Mouse (Mus musculus) heart, embryonic 10.5 days (tissue): ENCODE data around the gene Lrrc57. TPM values are rescaled to one million over a fixed set of nuclear protein-coding genes. Genes with fewer than 3 reads are reported as not detected.

Experiments used
- DNase-seq: peaks from one replicate; pipeline ENCODE4 v3.0.0-alpha.2; 2017; ENCODE audit warnings: low spot score
- H3K27ac ChIP-seq: fragments of 300-500 bp; sonication (generic); 2 replicates; pipeline ENCODE4 v1.5.1; 2016; ENCODE audit warnings: mild to moderate bottlenecking
- H3K27me3 ChIP-seq: fragments of 300-500 bp; sonication (generic); 2 replicates; pipeline ENCODE4 v1.6.1; 2016; ENCODE audit warnings: mild to moderate bottlenecking; ENCODE audit not compliant: poor library complexity, insufficient read depth, severe bottlenecking
- H3K36me3 ChIP-seq: fragments of 300-500 bp; sonication (generic); 2 replicates; pipeline ENCODE4 v1.6.1; 2016; ENCODE audit warnings: mild to moderate bottlenecking, moderate library complexity
- H3K4me1 ChIP-seq: fragments of 300-500 bp; sonication (generic); 2 replicates; pipeline ENCODE4 v1.6.1; 2016; ENCODE audit warnings: mild to moderate bottlenecking
- H3K4me3 ChIP-seq: fragments of 300-500 bp; sonication (generic); 2 replicates; pipeline ENCODE4 v1.5.1; 2016; ENCODE audit warnings: mild to moderate bottlenecking, moderate library complexity
- H3K9me3 ChIP-seq: fragments of 300-500 bp; sonication (generic); 2 replicates; pipeline ENCODE4 v1.6.1; 2016; ENCODE audit warnings: mild to moderate bottlenecking, moderate library complexity
- WGBS: fragments of 180-500 bp; shearing (Covaris S2); methylation state at CpG from one replicate; pipeline ENCODE4 v1.1.7; 2016; 5-methylcytosine and 5-hydroxymethylcytosine counted together
- polyA plus RNA-seq: library from polyadenylated mRNA; unstranded; fragments of >200 nt; fragmentation: Nextera tagmentation; extraction: Ambion mirVana; gene quantifications from 2 replicates; pipeline ENCODE4 v1.2.1, GENCODE M21; 2016

The Lrrc57 gene
- 21.0 and 21.3 TPM in 2 replicates for polyA plus RNA-seq

DNA sequence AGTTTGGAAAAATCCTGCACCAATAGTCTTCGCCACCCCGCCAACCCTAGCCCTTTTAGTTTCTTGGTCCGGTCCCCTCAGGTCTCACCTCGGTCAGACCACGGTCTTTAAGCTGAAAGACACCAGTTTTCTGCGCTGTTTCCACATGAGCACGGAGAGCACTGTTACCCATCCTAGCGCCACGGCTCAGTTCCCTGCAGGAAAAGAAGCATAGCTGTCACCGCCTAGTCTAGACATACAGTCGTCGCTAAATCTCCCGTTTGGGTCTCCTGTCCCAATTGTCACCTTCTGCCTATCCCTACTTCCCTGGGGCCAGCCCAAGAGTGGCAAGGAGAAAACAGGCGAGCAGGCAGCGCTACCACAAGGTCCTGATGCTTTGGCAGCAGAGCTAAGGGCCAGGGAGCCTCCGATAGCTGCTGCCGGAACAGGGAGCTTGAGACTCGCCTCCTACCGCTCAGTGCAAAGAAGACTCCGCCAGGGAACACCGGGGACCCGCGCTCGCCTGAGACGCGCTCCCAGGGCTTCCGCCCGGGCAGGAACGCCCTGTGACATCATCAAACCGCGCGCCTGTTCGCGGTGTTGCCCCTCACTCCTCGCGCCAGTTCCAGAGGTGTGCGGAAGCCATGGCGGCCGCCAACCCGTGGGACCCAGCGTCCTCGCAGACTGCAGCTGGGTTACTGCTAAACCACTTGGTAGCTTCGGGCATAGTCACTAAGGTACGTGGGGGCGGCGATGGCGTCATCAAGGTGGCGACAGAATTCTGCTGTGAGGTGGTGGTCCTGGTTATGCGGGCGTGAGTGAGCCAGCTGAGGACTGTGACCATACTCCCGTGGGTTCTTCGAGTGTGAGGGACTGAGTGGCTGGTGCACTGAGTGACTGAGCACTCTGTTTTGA, at the start of gene Lrrc57, which contains the start of gene Haus2:
Lrrc57 (minus strand) TSS at position 691 of the 894 bp plus-strand sequence.
Haus2 (plus strand) TSS at position 554 of the 894 bp plus-strand sequence.
- H3K36me3 ChIP-seq: peaks cover 16% of the 10 kb centered on the region
- H3K4me3 ChIP-seq: peak within 1 kb of the TSS; percentile 80
- no peaks in the 10 kb centered on the region for H3K27me3 ChIP-seq
- under 1% methylated on average over 52 of the region's 52 CpGs for WGBS
- peak within 1 kb of the TSS; percentile 97 for H3K27ac ChIP-seq
- peak; percentile 96 for DNase-seq
- no peaks in the 10 kb centered on the region for H3K9me3 ChIP-seq
- H3K4me1 ChIP-seq: peaks cover 20% of the 10 kb centered on the region

DNA sequence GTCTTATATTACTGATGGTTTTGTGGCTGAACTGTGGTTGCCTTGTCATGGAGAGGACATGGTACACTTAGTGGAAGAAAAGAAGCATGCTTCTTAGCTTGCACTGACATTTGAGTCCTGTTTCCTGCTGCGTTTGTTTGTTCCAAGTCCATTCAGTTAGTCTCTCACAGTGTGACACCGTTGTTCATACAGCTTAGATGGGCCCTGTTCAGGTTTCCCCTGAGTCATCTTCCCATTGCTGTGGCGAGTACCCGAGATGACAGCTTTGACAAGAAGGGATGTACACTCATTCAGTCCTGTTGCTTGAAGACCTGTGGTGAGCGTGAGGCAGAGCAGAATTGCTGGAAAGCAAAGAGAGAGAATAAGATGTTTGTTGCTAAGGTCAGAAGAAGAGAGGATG, 49.2 kb upstream of the Lrrc57 start:
- 73% methylated on average over 5 of the region's 5 CpGs for WGBS
- H3K4me3 ChIP-seq: no peak overlapping the region
- H3K36me3 ChIP-seq: no peaks in the 10 kb centered on the region
- H3K4me1 ChIP-seq: no peaks in the 10 kb centered on the region
- DNase-seq: no peak
- H3K9me3 ChIP-seq: no peaks in the 10 kb centered on the region
- no peaks in the 10 kb centered on the region for H3K27me3 ChIP-seq
- no peak overlapping the region for H3K27ac ChIP-seq

DNA sequence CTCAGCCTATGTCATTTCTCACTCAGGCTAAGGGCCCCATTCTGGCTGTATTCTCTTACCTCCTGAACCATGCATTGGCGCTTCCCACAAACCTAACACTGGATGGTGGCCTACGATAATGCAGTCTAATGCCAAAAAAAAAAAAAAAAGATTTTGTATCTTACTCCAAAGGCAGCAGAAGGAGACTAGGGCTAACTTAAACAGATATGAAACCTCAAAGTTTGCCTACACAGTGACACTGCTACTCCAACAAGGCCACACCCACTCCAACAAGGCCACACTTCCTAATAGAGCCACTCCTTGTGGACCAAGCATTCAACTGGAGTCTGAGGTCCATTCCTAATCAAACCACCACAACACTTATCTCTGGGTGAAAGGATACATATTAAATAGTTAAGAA, 47.4 kb upstream of the Lrrc57 start:
- no peak for DNase-seq
- no peak overlapping the region for H3K27ac ChIP-seq
- no peaks in the 10 kb centered on the region for H3K9me3 ChIP-seq
- 83% methylated on average over 2 of the region's 2 CpGs for WGBS
- H3K27me3 ChIP-seq: no peaks in the 10 kb centered on the region
- H3K4me3 ChIP-seq: no peak overlapping the region
- no peaks in the 10 kb centered on the region for H3K36me3 ChIP-seq
- H3K4me1 ChIP-seq: no peaks in the 10 kb centered on the region

DNA sequence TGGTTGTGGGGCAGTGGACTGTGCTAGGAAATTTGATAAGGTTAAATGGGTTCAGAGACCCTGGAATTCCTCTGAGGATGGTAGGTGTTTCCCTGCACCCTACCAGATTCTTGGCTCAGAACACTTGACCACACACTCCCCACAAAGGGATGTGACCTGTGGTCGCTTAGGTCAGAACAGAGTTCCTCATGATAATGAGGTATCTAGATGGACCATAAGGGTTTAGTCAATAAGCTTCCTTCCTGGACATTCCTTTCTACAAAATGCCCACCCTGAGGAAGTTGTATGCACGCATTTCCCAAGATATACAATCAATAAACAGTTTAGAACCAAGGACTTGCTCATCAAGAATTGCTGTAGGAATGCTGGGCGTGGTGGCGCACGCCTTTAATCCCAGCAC, 46.6 kb upstream of the Lrrc57 start:
- Histone ChIP-seq H3K4me1 (no peaks in the 10 kb centered on the region), H3K27ac (no peak overlapping the region), H3K4me3 (no peak overlapping the region), H3K9me3 (no peaks in the 10 kb centered on the region), H3K27me3 (no peaks in the 10 kb centered on the region), H3K36me3 (no peaks in the 10 kb centered on the region)
- WGBS: 84% methylated on average over 5 of the region's 5 CpGs
- no peak for DNase-seq

DNA sequence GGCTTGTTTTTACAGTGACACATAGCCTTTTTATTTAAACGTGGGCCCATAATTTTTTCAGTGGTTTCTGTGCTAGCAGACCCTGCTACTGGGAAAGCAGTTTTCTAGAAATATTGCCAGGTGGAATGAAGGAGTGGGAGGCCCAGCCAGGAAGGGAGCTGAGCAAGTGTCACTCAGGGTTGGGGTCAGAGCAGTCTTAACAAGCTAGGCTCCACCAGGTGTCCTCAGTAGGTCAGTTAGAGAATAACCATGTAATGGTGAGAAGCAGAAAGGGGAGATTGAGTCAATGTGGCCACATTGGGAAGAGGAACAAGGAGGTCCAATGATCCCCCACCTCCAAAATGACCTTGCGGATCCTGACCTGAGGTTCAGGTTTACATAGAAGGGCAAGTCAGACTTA, 45.4 kb upstream of the Lrrc57 start:
- Histone ChIP-seq H3K27me3 (no peaks in the 10 kb centered on the region), H3K27ac (no peak overlapping the region), H3K4me3 (no peak overlapping the region), H3K36me3 (no peaks in the 10 kb centered on the region), H3K9me3 (no peaks in the 10 kb centered on the region), H3K4me1 (no peaks in the 10 kb centered on the region)
- WGBS: 66% methylated on average over 2 of the region's 2 CpGs
- DNase-seq: no peak

DNA sequence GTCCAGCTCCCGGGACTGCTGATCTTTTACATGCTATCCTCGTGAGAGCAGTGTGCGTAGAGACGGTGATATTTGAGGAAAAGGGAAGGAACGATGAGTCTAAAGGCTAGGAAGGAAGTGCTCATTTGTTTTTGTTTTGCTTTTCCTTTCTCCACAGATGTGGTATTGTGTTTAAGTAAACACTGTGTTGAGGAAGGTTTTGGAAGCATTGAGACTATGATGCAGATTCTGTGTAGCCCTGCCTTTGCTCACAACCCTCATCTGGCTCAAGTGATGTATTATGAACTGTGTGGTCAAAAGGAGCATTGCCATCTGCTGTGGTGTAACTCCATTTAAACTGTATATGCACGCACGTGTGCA, 43.6 kb upstream of the Lrrc57 start:
- no peaks in the 10 kb centered on the region for H3K36me3 ChIP-seq
- H3K27ac ChIP-seq: no peak overlapping the region
- no peaks in the 10 kb centered on the region for H3K9me3 ChIP-seq
- no peaks in the 10 kb centered on the region for H3K4me1 ChIP-seq
- H3K4me3 ChIP-seq: no peak overlapping the region
- no peak for DNase-seq
- no peaks in the 10 kb centered on the region for H3K27me3 ChIP-seq
- 74% methylated on average over 7 of the region's 7 CpGs for WGBS

DNA sequence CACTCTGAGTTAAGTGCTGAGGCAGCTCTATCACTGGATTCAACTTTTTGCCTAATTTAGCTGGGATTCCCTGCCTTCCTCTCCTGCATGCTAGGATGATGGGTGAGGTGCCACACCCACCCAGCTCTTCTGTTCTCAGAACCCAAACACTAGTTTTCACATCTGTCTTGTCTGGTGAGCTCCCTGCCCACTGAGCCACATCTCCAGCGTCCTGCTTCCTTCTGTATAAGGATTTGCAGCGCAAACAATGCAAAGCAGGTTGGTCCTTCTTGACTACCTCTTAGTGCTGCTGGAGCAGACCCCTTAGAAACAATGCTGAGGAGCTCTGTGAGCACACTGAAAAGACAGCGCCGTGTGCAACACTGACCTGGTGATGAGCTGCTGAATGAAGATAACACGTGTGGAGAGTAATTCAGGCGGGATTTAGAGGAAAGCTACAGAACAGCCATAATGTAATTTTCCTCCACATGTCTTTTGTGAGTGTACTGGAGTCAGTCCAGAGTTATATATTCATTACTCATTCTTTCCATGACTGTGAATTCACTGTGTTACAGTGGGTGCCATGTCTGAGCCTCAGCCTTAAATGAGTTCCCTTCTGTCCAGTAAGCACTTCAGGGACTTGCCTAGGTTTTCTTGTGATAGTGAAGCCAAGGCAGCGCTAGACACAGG, 43.1 kb upstream of the Lrrc57 start:
- Histone ChIP-seq H3K9me3 (no peaks in the 10 kb centered on the region), H3K36me3 (no peaks in the 10 kb centered on the region), H3K4me3 (no peak overlapping the region), H3K4me1 (no peaks in the 10 kb centered on the region), H3K27ac (no peak overlapping the region), H3K27me3 (no peaks in the 10 kb centered on the region)
- DNase-seq: no peak
- 71% methylated on average over 7 of the region's 7 CpGs for WGBS

DNA sequence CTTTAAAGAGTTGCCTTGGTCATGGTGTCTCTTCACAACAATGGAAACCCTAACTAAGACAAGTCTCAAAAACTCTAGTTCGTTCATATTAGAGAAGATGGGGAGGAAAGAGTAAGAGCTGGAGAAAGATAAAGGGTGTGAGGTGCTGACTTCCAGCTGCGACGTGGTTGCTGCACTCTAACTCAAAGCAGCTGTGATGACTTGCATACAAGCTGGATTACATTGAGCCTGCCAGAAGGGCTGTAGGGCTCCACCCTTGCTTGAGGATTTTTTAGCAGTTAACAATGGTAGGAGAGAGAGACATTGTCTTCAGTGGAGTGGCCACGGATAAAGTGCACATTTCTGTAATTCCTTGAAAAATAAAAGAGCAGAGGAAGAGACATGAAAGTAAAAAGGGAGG, 37.5 kb upstream of the Lrrc57 start:
- WGBS: 77% methylated on average over 4 of the region's 4 CpGs
- no peak overlapping the region for H3K4me3 ChIP-seq
- no peaks in the 10 kb centered on the region for H3K27me3 ChIP-seq
- no peak for DNase-seq
- no peaks in the 10 kb centered on the region for H3K36me3 ChIP-seq
- no peaks in the 10 kb centered on the region for H3K9me3 ChIP-seq
- no peaks in the 10 kb centered on the region for H3K4me1 ChIP-seq
- H3K27ac ChIP-seq: no peak overlapping the region

DNA sequence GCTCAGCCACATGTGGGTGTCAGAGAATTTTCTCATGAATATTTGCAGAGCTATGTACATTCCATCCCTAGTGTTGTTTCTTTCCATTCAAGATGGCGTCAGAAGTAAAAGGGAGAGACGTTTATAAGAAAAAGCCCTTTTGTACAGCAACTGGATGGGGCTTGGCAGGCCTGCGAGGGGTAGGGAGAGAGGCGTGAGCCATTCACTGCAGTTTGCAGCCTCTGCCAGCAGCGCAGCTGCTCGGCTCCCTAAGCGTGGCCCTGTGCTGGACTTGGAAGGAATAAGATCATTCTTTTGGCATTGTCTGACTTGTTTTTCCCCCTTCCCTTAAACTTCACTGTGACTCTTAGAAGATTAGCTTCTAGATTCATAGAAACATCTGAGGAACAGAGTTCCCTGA, 34.5 kb upstream of the Lrrc57 start:
- Histone ChIP-seq H3K9me3 (no peaks in the 10 kb centered on the region), H3K27me3 (no peaks in the 10 kb centered on the region), H3K4me3 (no peak overlapping the region), H3K36me3 (peaks cover 6% of the 10 kb centered on the region; the same call in 1 of the 2 replicates), H3K27ac (no peak overlapping the region), H3K4me1 (no peaks in the 10 kb centered on the region)
- 82% methylated on average over 7 of the region's 7 CpGs for WGBS
- DNase-seq: no peak

DNA sequence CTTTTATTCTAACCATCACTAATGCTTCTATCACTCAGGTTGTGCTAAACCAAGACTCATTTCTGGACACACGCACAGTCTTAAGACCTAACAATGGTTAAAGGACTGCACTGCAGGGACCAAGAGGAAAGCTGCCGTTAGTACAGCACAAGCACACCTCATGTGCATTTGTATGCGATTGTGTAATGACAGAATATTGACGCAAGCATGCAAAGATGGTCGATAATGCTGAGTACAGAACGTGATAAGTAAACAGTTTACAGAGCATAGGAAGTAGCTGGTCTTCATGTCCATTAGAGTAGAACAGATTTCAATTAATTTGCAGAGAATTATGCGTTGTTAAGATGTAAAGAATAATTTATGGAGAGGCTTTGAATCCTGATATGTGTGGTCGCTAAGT, 31.5 kb upstream of the Lrrc57 start:
- Histone ChIP-seq H3K27me3 (no peaks in the 10 kb centered on the region), H3K4me3 (no peak overlapping the region), H3K9me3 (no peaks in the 10 kb centered on the region), H3K27ac (no peak overlapping the region), H3K36me3 (peaks cover 6% of the 10 kb centered on the region; the same call in 1 of the 2 replicates), H3K4me1 (no peaks in the 10 kb centered on the region)
- no peak for DNase-seq
- WGBS: 89% methylated on average over 8 of the region's 8 CpGs

DNA sequence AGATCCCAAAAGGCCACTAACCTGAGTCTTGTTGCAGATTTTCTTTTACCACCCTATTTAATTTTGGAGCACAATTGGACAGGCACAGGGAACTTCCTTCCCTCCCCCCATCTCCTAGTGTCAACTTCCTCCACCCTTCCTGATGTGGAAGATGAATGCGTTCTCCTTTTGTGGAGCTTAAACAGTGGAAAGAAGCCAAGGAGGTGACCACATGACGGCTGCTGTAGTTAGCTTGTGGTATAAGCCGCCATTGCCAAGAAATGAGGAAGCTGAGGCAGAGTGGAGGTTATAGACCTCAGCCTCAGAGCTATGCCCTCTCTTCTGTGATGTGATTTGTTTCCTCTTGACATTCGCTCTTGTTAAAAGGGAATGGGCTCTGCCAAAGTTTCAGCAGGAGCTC, 22.6 kb upstream of the Lrrc57 start:
- H3K4me3 ChIP-seq: no peak overlapping the region
- no peaks in the 10 kb centered on the region for H3K9me3 ChIP-seq
- peaks cover 15% of the 10 kb centered on the region; the same call in 1 of the 2 replicates for H3K4me1 ChIP-seq
- H3K27ac ChIP-seq: no peak overlapping the region
- 74% methylated on average over 4 of the region's 4 CpGs for WGBS
- DNase-seq: no peak
- no peaks in the 10 kb centered on the region for H3K27me3 ChIP-seq
- H3K36me3 ChIP-seq: peaks cover 18% of the 10 kb centered on the region

DNA sequence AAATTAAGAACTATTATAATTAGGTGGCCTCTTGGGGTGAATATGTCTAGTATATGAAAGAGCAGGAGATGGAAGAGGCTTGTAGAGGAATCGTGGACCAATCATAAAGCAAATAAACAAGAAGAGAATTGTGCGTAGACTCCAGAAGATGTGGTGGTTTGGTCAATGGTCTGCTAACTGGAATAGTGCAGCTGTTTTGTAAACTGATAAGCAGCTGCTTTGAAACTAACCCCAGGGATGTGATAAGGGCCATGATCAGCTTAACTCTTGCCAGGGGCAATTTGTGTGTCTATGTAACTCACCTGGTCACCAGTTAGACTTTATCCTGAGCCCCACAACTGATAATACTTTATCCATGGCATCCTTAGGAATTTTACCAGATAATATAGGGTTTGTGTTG, 22.2 kb upstream of the Lrrc57 start:
- H3K27ac ChIP-seq: no peak overlapping the region
- no peaks in the 10 kb centered on the region for H3K27me3 ChIP-seq
- 69% methylated on average over 2 of the region's 2 CpGs for WGBS
- H3K9me3 ChIP-seq: no peaks in the 10 kb centered on the region
- H3K4me3 ChIP-seq: no peak overlapping the region
- peaks cover 15% of the 10 kb centered on the region; the same call in 1 of the 2 replicates for H3K4me1 ChIP-seq
- no peak for DNase-seq
- peaks cover 18% of the 10 kb centered on the region for H3K36me3 ChIP-seq

DNA sequence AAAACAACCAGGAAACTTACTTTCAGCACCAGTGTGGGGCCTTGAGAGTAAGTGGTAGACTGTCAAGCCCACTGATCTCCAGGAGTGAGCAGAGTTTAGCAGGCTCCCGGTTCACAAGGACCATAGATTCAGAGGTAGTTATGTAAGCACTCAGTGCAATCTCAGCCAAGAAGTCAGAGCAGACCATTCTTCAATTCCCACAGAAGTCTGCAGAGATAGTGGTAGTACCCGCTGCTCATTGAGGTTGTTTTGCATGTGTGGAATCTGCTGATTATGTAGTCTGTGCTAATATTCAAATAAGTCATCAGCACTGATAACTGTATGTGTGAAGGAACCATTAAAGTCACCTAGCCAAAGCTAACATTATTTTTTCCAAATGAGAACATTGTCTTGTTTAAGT, 21.3 kb upstream of the Lrrc57 start:
- Histone ChIP-seq H3K4me3 (no peak overlapping the region), H3K9me3 (no peaks in the 10 kb centered on the region), H3K4me1 (peaks cover 15% of the 10 kb centered on the region; the same call in 1 of the 2 replicates), H3K27ac (no peak overlapping the region), H3K36me3 (peaks cover 18% of the 10 kb centered on the region), H3K27me3 (no peaks in the 10 kb centered on the region)
- no peak for DNase-seq
- 56% methylated on average over 2 of the region's 2 CpGs for WGBS
